24 mouse cellular contexts compared by ENCODE assay signal in genomic region chr3:97620657-97621056, GRCm38 (mm10). TPM values are rescaled to one million over a fixed set of nuclear protein-coding genes. Genes with fewer than 3 reads are reported as not detected.
"Had no signal": no experiment of that assay in that cellular context is flagged by ENCODE, and none has a peak within 500 bp of the region (broad histone marks: within the 10 kb centered on the region; RNA-seq: fewer than 3 reads in every experiment).

No protein-coding gene starts in this region.

- H3K9ac ChIP-seq: liver, embryonic 13.5 days; lung, embryonic 14.5 days; midbrain, embryonic 12.5 days; midbrain, embryonic 15.5 days; neural tube, embryonic 12.5 days; neural tube, embryonic 15.5 days had no signal

- H3K27ac ChIP-seq: left cerebral cortex, adult 2 months; liver, embryonic 13.5 days; macrophage; midbrain, embryonic 12.5 days; midbrain, embryonic 15.5 days; neural tube, embryonic 12.5 days; neural tube, embryonic 15.5 days had no signal

- H3K27me3 ChIP-seq: liver, embryonic 13.5 days; midbrain, embryonic 12.5 days; midbrain, embryonic 15.5 days; neural tube, embryonic 12.5 days; neural tube, embryonic 15.5 days had no signal

- H3K4me3 ChIP-seq: left cerebral cortex, adult 2 months; liver, embryonic 13.5 days; midbrain, embryonic 12.5 days; midbrain, embryonic 15.5 days; neural tube, embryonic 12.5 days; neural tube, embryonic 15.5 days had no signal

- H3K9me3 ChIP-seq: liver, embryonic 13.5 days; midbrain, embryonic 12.5 days; midbrain, embryonic 15.5 days; neural tube, embryonic 12.5 days; neural tube, embryonic 15.5 days had no signal

- H3K36me3 ChIP-seq: liver, embryonic 13.5 days; midbrain, embryonic 12.5 days; midbrain, embryonic 15.5 days; neural tube, embryonic 12.5 days; neural tube, embryonic 15.5 days had no signal

- DNase-seq: kidney, adult 11 months; kidney, adult 8-10 months; kidney, postnatal 14 days; kidney, postnatal 4 days; liver, embryonic 13.5 days; lung, embryonic 14.5 days; right cerebral cortex, adult 18-20 months; right cerebral cortex, postnatal 14 days; thymus, adult 2 months; thymus, postnatal 14 days; thymus, postnatal 4 days had no signal

- H3K4me1 ChIP-seq: liver, embryonic 13.5 days; midbrain, embryonic 12.5 days; midbrain, embryonic 15.5 days; neural tube, embryonic 12.5 days; neural tube, embryonic 15.5 days had no signal

- ATAC-seq: lung, postnatal 0 days; midbrain, embryonic 15.5 days had no signal

- H3K4me2 ChIP-seq: liver, embryonic 13.5 days; lung, embryonic 14.5 days; midbrain, embryonic 12.5 days; midbrain, embryonic 15.5 days; neural tube, embryonic 12.5 days; neural tube, embryonic 15.5 days had no signal

RNA-seq across cellular contexts. Expression of gene Gm17651, which starts 53.8 kb away (rescaled TPM):
- polyA plus RNA-seq: kidney, embryonic 16.5 days; limb, embryonic 11.5 days; limb, embryonic 14.5 days; liver, embryonic 13.5 days; liver, embryonic 16.5 days; lung, embryonic 14.5 days; lung, postnatal 0 days; macrophage; midbrain, embryonic 12.5 days; midbrain, embryonic 15.5 days; neural tube, embryonic 12.5 days; neural tube, embryonic 15.5 days; spleen, adult 2 months; stomach, embryonic 16.5 days; thymus, adult 2 months had no signal
